Comparison of ENCODE assay signal across 11 mouse cellular contexts in the genomic region with DNA sequence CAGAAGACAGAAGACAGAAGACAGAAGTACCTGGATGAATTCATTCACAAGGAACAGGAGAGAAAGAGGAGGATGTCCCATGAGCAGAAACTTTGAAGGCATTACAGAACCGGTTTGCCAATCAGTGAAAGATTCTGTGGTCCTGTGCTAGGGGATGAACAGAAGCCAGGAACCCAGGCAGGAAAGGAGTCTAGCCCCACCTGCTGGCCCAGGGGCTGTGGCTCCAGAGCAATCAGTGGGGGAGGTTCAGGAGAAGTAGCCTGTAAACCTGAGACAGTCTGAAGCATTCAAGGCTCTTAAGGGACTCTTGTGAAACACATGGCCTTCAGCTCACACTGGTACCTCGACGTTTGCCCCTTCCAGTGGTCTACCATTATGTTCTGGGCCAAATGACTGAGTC. TPM values are rescaled to one million over a fixed set of nuclear protein-coding genes. Genes with fewer than 3 reads are reported as not detected.
DNase-seq lines count a peak whose midpoint lies in the region; TF ChIP-seq lines count a peak whose summit lies in the region.
"Had no signal": no experiment of that assay in that cellular context is flagged by ENCODE, and none has a peak within 500 bp of the region (broad histone marks: within the 10 kb centered on the region; RNA-seq: fewer than 3 reads in every experiment).

No protein-coding gene starts in this region.

- no peaks in the 10 kb centered on the region for H3K79me2 ChIP-seq in MEL (ENCODE audit: control insufficient read depth, insufficient read depth, low read length, poor library complexity)

- peak; percentile 68 for TF ChIP-seq RAD21 in MEL (IDR thresholded peaks at IDR 0.05; ENCODE audit: low read depth, low read length)

- peak; percentile 14 for DNase-seq in kidney, adult 9 months
- DNase-seq in kidney, adult 11 months: no peak
- peak; percentile 52 for DNase-seq in A20 (ENCODE audit: low read depth, low spot score)
- DNase-seq in MEL (ENCODE audit: low read depth, low spot score): peak; percentile 50
- peak; percentile 52 to 66 for DNase-seq in kidney, postnatal 4 days
- DNase-seq in gastrocnemius, postnatal 25 days: no peak
- DNase-seq in left cerebral cortex, adult 11 months (ENCODE audit: low spot score): no peak
- DNase-seq: cerebellum, postnatal 25 days; retina, postnatal 1 day had no signal

- TF ChIP-seq POLR2A in MEL (IDR thresholded peaks at IDR 0.05; ENCODE audit: control insufficient read depth in 1 of 2, insufficient read depth in 1 of 2, low read depth in 1 of 2, low read length in 2 of 2, poor library complexity in 1 of 2): no peak

- H3K27me3 ChIP-seq in MEL (ENCODE audit: control insufficient read depth in 1 of 2, insufficient read depth in 2 of 2, low read length in 2 of 2): no peaks in the 10 kb centered on the region

- 0 out of 4 replicates have a peak, but pooled peaks cover 0 to 2% of the 10 kb centered on the region in 2 experiments for H3K36me3 ChIP-seq in MEL (ENCODE audit: control insufficient read depth in 1 of 2, insufficient read depth in 2 of 2, low read length in 2 of 2)
- H3K36me3 ChIP-seq: limb, embryonic 15.5 days had no signal

- H3K9me3 ChIP-seq in MEL (replicated peaks; ENCODE audit: insufficient read depth, low read length): no peaks in the 10 kb centered on the region
- H3K9me3 ChIP-seq: limb, embryonic 15.5 days had no signal

- H3K4me3 ChIP-seq in MEL (ENCODE audit: control insufficient read depth in 1 of 2, insufficient read depth in 1 of 2, low read depth in 2 of 2, low read length in 2 of 2): no peak overlapping the region
- H3K4me3 ChIP-seq: limb, embryonic 15.5 days had no signal

- H3K9ac ChIP-seq in MEL (ENCODE audit: control insufficient read depth, low read depth, low read length, poor library complexity, severe bottlenecking): no peak overlapping the region
- H3K9ac ChIP-seq: limb, embryonic 15.5 days had no signal

- H3K27ac ChIP-seq in MEL (ENCODE audit: control insufficient read depth, low read depth, low read length): no peak overlapping the region
- H3K27ac ChIP-seq: limb, embryonic 15.5 days had no signal

- H3K4me1 ChIP-seq in MEL (ENCODE audit: control insufficient read depth in 1 of 2, insufficient read depth in 2 of 2, low read length in 2 of 2): peaks cover 0 to 5% of the 10 kb centered on the region in 2 experiments; a peak in 1 of 4 replicates

- peak; percentile 37 to 77 (median 68) for TF ChIP-seq CTCF in MEL (IDR thresholded peaks at IDR 0.05 in 2 of 3, conservative IDR thresholded peaks at IDR 0.05 in 1 of 3; ENCODE audit: control insufficient read depth in 1 of 3, insufficient read depth in 1 of 3, low read depth in 2 of 3, low read length in 3 of 3, poor library complexity in 1 of 3, severe bottlenecking in 1 of 3)

- no peak for TF ChIP-seq EP300 in MEL (IDR thresholded peaks at IDR 0.05; ENCODE audit: low read depth in 1 of 2, low read length in 2 of 2)

TF ChIP-seq in MEL, 35 proteins besides CTCF, POLR2A, EP300 and RAD21:
- TF ChIP-seq TCF12 (IDR thresholded peaks at IDR 0.05; ENCODE audit: low read depth, low read length) (no peak), SMC3 (IDR thresholded peaks at IDR 0.05; ENCODE audit: low read depth, low read length) (peak; percentile 53)
TF ChIP-seq in MEL: peak in this region for 1.

RNA-seq across cellular contexts. Expression of a gene that starts 22.1 kb away (rescaled TPM):
- 0.07 and 0.08 TPM in 2 replicates for total RNA-seq in MEL (2012; rRNA removed)
- under 1 TPM in 1 of 2 experiments, not detected in 1; 0.13 TPM for polyA plus RNA-seq in MEL (2012; ENCODE audit: insufficient read depth in 1 of 2, insufficient read length in 2 of 2, low read depth in 1 of 2, low replicate concordance in 2 of 2, missing spikeins in 1 of 2)
- total RNA-seq in gastrocnemius, postnatal 25 days (2021): 1 to 10 TPM; 2.9 to 3.2 TPM

RNA-seq across cellular contexts. Expression of a gene that starts 32.3 kb away (rescaled TPM):
- not detected in 2 replicates for total RNA-seq in MEL (2012; rRNA removed)
- not detected for polyA plus RNA-seq in MEL (2012; ENCODE audit: insufficient read depth in 1 of 2, insufficient read length in 2 of 2, low read depth in 1 of 2, low replicate concordance in 2 of 2, missing spikeins in 1 of 2)
- total RNA-seq in gastrocnemius, postnatal 25 days (2021): not detected
- polyA plus RNA-seq: forebrain, embryonic 11.5 days; limb, embryonic 15.5 days had no signal

Comparison
In these comparisons a context has a peak if more than half of its experiments do, and no peak if none do; other contexts are left out.
1. DNase-seq: peak in kidney, adult 9 months (single experiment), A20 (single experiment), MEL (single experiment) and kidney, postnatal 4 days (2 of 2); none in kidney, adult 11 months (single experiment), gastrocnemius, postnatal 25 days (single experiment) and left cerebral cortex, adult 11 months (single experiment).